Mouse (Mus musculus): ENCODE data around the gene Micu1. TPM values are rescaled to one million over a fixed set of nuclear protein-coding genes. Genes with fewer than 3 reads are reported as not detected.

Micu1 gene
- polyA plus RNA-seq (2014; fragmentation: Nextera tagmentation; extraction: Ambion mirVana): 65.0 and 69.3 TPM in 2 replicates

DNA sequence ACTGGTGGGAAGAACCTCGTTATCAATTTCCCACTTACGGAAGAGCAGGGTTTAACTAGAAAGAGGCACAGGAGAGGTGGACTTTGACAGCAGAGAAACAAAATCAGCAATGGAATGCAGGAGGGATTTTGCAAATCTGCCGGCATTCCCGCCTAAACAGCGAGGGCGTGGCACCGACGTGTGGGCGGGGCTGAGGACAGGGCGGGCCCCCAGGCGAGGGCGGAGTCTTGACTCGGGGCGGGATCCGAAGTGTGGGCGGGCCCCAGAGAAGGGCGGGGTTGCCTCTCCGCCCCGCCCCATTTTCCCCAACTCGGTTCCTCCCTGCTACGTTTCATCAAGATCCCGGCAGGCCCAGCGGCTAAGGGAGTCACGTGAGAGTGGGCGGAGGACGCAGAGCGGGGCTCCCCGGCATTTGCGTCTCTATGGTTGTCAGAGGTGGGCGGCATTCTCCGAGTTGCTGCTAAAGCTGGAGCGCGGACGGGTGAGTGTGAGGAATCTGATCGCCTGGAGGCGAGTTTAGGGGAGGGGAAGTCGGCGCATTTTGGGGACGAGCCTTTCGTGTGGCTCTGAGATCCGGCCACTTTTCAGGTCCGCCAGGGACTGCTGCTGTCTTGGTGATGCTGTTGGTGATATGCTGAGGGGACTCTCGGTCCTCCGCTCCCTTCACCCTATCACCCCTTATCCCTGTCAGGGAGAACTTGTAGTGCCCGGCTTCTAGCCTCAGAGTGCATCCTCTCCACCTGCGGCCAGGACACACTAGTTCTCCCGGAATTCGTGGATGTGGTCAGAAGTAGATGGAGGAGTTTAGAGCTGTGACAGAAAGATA, at the start of gene Micu1:
Gene Micu1 (plus strand): TSS at position 271 of the 826 bp plus-strand sequence.
- Histone ChIP-seq H3K4me1 (replicated peaks; ENCODE audit: control insufficient read depth, insufficient read depth, low read length) (no peaks in the 10 kb centered on the region; the same call in 1 of the 2 replicates), H3K27ac (ENCODE audit: low read depth, low read length) (peak within 1 kb of the TSS; percentile 65; the same call in 1 of the 2 replicates), H3K4me3 (ENCODE audit: low read depth, low read length) (peak within 1 kb of the TSS; percentile 68), H3K4me2 (ENCODE audit: low read depth, low read length, severe bottlenecking) (peak within 1 kb of the TSS; percentile 70), H3K9ac (ENCODE audit: low read length) (peak within 1 kb of the TSS; percentile 75), H3K36me3 (ENCODE audit: control insufficient read depth, insufficient read depth, low read length) (no peaks in the 10 kb centered on the region), H3K27me3 (ENCODE audit: control insufficient read depth, insufficient read depth, low read length) (no peaks in the 10 kb centered on the region), H3K9me3 (ENCODE audit: control insufficient read depth, low read length) (no peaks in the 10 kb centered on the region)
- DNase-seq (ENCODE audit: low spot score): peak; percentile 99
- WGBS: under 1% methylated on average over 48 of the region's 48 CpGs
- peak; percentile 97 for ATAC-seq (replicated peaks; ENCODE audit: low FRiP score)

GRCm38 (mm10) chr10:59656799-59657198, 45.5 kb upstream of the Micu1 start:
- no peaks in the 10 kb centered on the region; the same call in 1 of the 2 replicates for H3K9me3 ChIP-seq (ENCODE audit: control insufficient read depth, low read length)

GRCm38 (mm10) chr10:59664765-59665164, 37.5 kb upstream of the Micu1 start:
- 78% methylated on average over 2 of the region's 2 CpGs for WGBS

More at GRCm38 (mm10) chr10:59656799-59657198, 45.5 kb upstream of the Micu1 start:
- 80% methylated on average over 13 of the region's 13 CpGs for WGBS
- no peak overlapping the region for H3K9ac ChIP-seq (ENCODE audit: low read length)
- H3K27me3 ChIP-seq (ENCODE audit: control insufficient read depth, insufficient read depth, low read length): no peaks in the 10 kb centered on the region
- no peak for ATAC-seq (replicated peaks; ENCODE audit: low FRiP score)
- DNase-seq (ENCODE audit: low spot score): no peak
- no peaks in the 10 kb centered on the region for H3K36me3 ChIP-seq (ENCODE audit: control insufficient read depth, insufficient read depth, low read length)
- no peak overlapping the region for H3K27ac ChIP-seq (ENCODE audit: low read depth, low read length)
- no peaks in the 10 kb centered on the region for H3K4me1 ChIP-seq (replicated peaks; ENCODE audit: control insufficient read depth, insufficient read depth, low read length)
- no peak overlapping the region for H3K4me2 ChIP-seq (ENCODE audit: low read depth, low read length, severe bottlenecking)
- no peak overlapping the region for H3K4me3 ChIP-seq (ENCODE audit: low read depth, low read length)

GRCm38 (mm10) chr10:59665503-59666291, 36.6 kb upstream of the Micu1 start:
- no peaks in the 10 kb centered on the region for H3K4me1 ChIP-seq (replicated peaks; ENCODE audit: control insufficient read depth, insufficient read depth, low read length)
- no peak overlapping the region for H3K4me3 ChIP-seq (ENCODE audit: low read depth, low read length)
- no peaks in the 10 kb centered on the region for H3K9me3 ChIP-seq (ENCODE audit: control insufficient read depth, low read length)
- ATAC-seq (replicated peaks; ENCODE audit: low FRiP score) (no peak), DNase-seq (ENCODE audit: low spot score) (no peak)
- 82% methylated on average over 13 of the region's 13 CpGs for WGBS
- no peaks in the 10 kb centered on the region for H3K36me3 ChIP-seq (ENCODE audit: control insufficient read depth, insufficient read depth, low read length)
- H3K27me3 ChIP-seq (ENCODE audit: control insufficient read depth, insufficient read depth, low read length): no peaks in the 10 kb centered on the region
- H3K9ac ChIP-seq (ENCODE audit: low read length): no peak overlapping the region
- no peak overlapping the region for H3K4me2 ChIP-seq (ENCODE audit: low read depth, low read length, severe bottlenecking)
- H3K27ac ChIP-seq (ENCODE audit: low read depth, low read length): no peak overlapping the region

More at GRCm38 (mm10) chr10:59664765-59665164, 37.5 kb upstream of the Micu1 start:
- Histone ChIP-seq H3K27me3 (ENCODE audit: control insufficient read depth, insufficient read depth, low read length) (no peaks in the 10 kb centered on the region), H3K4me3 (ENCODE audit: low read depth, low read length) (no peak overlapping the region), H3K4me2 (ENCODE audit: low read depth, low read length, severe bottlenecking) (no peak overlapping the region), H3K27ac (ENCODE audit: low read depth, low read length) (no peak overlapping the region), H3K9me3 (ENCODE audit: control insufficient read depth, low read length) (no peaks in the 10 kb centered on the region; the same call in 1 of the 2 replicates), H3K36me3 (ENCODE audit: control insufficient read depth, insufficient read depth, low read length) (no peaks in the 10 kb centered on the region), H3K9ac (ENCODE audit: low read length) (no peak overlapping the region), H3K4me1 (replicated peaks; ENCODE audit: control insufficient read depth, insufficient read depth, low read length) (no peaks in the 10 kb centered on the region)
- ATAC-seq (replicated peaks; ENCODE audit: low FRiP score): no peak
- DNase-seq (ENCODE audit: low spot score): no peak

GRCm38 (mm10) chr10:59667377-59667776, 34.9 kb upstream of the Micu1 start:
- H3K9ac ChIP-seq (ENCODE audit: low read length): no peak overlapping the region
- no peaks in the 10 kb centered on the region for H3K4me1 ChIP-seq (replicated peaks; ENCODE audit: control insufficient read depth, insufficient read depth, low read length)
- ATAC-seq (replicated peaks; ENCODE audit: low FRiP score) (no peak), DNase-seq (ENCODE audit: low spot score) (no peak)
- no peak overlapping the region for H3K4me2 ChIP-seq (ENCODE audit: low read depth, low read length, severe bottlenecking)
- no peaks in the 10 kb centered on the region for H3K36me3 ChIP-seq (ENCODE audit: control insufficient read depth, insufficient read depth, low read length)
- H3K9me3 ChIP-seq (ENCODE audit: control insufficient read depth, low read length): no peaks in the 10 kb centered on the region
- no peak overlapping the region for H3K27ac ChIP-seq (ENCODE audit: low read depth, low read length)
- H3K4me3 ChIP-seq (ENCODE audit: low read depth, low read length): no peak overlapping the region
- WGBS: 71% methylated on average over 6 of the region's 6 CpGs
- H3K27me3 ChIP-seq (ENCODE audit: control insufficient read depth, insufficient read depth, low read length): no peaks in the 10 kb centered on the region

DNA sequence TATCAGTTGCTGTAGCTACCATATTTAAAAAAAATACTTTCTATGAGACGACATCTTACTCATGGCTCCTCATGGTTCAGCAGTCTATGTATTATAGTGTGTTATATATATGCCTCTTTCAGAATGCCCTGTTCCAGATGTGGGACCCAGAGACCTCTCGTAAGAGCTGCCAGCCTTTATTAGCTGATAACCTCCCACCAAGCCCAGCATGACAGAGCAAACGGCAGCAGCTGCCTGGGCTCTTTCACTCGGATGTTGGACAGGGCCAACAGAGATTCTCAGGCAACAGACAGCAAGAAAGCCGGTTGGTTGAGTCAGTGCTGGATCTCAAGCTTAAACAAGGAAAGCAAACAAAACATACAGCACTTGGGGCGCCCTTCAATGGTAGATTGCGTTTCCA, 33.8 kb upstream of the Micu1 start:
- Histone ChIP-seq H3K4me3 (ENCODE audit: low read depth, low read length) (no peak overlapping the region), H3K27ac (ENCODE audit: low read depth, low read length) (no peak overlapping the region), H3K4me1 (replicated peaks; ENCODE audit: control insufficient read depth, insufficient read depth, low read length) (no peaks in the 10 kb centered on the region), H3K36me3 (ENCODE audit: control insufficient read depth, insufficient read depth, low read length) (no peaks in the 10 kb centered on the region), H3K4me2 (ENCODE audit: low read depth, low read length, severe bottlenecking) (no peak overlapping the region), H3K9me3 (ENCODE audit: control insufficient read depth, low read length) (no peaks in the 10 kb centered on the region), H3K27me3 (ENCODE audit: control insufficient read depth, insufficient read depth, low read length) (no peaks in the 10 kb centered on the region), H3K9ac (ENCODE audit: low read length) (no peak overlapping the region)
- no peak for DNase-seq (ENCODE audit: low spot score)
- WGBS: 84% methylated on average over 7 of the region's 7 CpGs
- ATAC-seq (replicated peaks; ENCODE audit: low FRiP score): no peak

DNA sequence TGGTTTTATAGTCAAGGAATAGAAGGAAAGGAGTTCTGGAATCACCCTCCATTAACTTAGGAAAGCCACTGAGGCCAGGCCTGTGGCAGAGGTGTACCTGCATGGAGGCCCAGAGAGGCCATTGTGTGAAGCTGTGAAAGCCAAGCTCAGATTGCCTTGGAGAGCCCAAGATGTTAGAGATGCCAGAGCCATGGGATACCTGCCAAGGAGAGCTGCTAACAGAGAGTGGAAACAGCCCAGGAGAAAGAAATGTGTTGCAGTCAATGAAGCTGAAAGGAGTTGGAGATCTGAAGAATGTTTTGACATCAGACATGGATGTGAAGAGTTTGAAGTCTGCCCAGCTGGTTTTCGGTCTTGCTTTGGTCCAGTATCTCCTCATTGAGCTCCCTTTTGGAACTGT, 24.4 kb upstream of the Micu1 start:
- DNase-seq (ENCODE audit: low spot score) (no peak), ATAC-seq (replicated peaks; ENCODE audit: low FRiP score) (no peak)
- 90% methylated on average over 1 of the region's 1 CpGs for WGBS
- Histone ChIP-seq H3K4me1 (replicated peaks; ENCODE audit: control insufficient read depth, insufficient read depth, low read length) (no peaks in the 10 kb centered on the region), H3K27me3 (ENCODE audit: control insufficient read depth, insufficient read depth, low read length) (no peaks in the 10 kb centered on the region), H3K27ac (ENCODE audit: low read depth, low read length) (no peak overlapping the region), H3K36me3 (ENCODE audit: control insufficient read depth, insufficient read depth, low read length) (no peaks in the 10 kb centered on the region), H3K4me3 (ENCODE audit: low read depth, low read length) (no peak overlapping the region), H3K4me2 (ENCODE audit: low read depth, low read length, severe bottlenecking) (no peak overlapping the region), H3K9me3 (ENCODE audit: control insufficient read depth, low read length) (no peaks in the 10 kb centered on the region), H3K9ac (ENCODE audit: low read length) (no peak overlapping the region)

GRCm38 (mm10) chr10:59679189-59679588, 23.1 kb upstream of the Micu1 start:
- DNase-seq (ENCODE audit: low spot score): no peak
- Histone ChIP-seq H3K4me3 (ENCODE audit: low read depth, low read length) (no peak overlapping the region), H3K27ac (ENCODE audit: low read depth, low read length) (no peak overlapping the region), H3K4me1 (replicated peaks; ENCODE audit: control insufficient read depth, insufficient read depth, low read length) (no peaks in the 10 kb centered on the region), H3K4me2 (ENCODE audit: low read depth, low read length, severe bottlenecking) (no peak overlapping the region), H3K9ac (ENCODE audit: low read length) (no peak overlapping the region), H3K9me3 (ENCODE audit: control insufficient read depth, low read length) (no peaks in the 10 kb centered on the region), H3K36me3 (ENCODE audit: control insufficient read depth, insufficient read depth, low read length) (no peaks in the 10 kb centered on the region), H3K27me3 (ENCODE audit: control insufficient read depth, insufficient read depth, low read length) (no peaks in the 10 kb centered on the region)
- ATAC-seq (replicated peaks; ENCODE audit: low FRiP score): no peak
- WGBS: 83% methylated on average over 2 of the region's 2 CpGs

Measured in forebrain, embryonic 11.5 days (tissue).